Mouse (Mus musculus): ENCODE results near the gene Psen1.

DNA sequence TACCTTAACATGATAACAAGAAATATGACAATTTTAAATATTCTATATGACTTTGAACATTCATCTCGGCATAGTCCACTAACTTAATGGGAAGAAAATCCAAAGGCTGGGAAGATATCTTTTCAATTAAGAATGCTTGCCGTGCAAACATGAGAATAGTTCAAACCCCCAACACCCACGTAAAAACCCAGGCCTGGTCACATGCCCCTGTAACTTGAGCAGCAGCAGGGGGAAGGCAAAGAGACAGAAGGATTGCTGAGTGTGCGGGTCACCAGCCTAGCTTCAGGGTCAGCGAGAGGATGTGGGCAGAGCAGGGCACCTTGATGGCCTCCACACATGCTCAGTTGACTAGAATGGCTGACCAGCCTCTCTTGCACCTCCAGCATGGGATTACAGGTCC lies 53.8 kb downstream of the Psen1 start:
- no peak for TF ChIP-seq POLR2A (IDR thresholded peaks at IDR 0.05; ENCODE audit: low read depth, low read length)
- TF ChIP-seq CTCF (conservative IDR thresholded peaks at IDR 0.05; ENCODE audit: insufficient read depth, insufficient read length, low read depth, low read length): no peak

All from kidney, adult 2 months (tissue).